Mouse (Mus musculus) MEL (cell line): ENCODE results near the gene Ccdc158.

Experiments
- CTCF ChIP-seq, 3 experiments: IDR thresholded peaks in 2 of 3; conservative IDR thresholded peaks in 1 of 3; 2 replicates each; pipeline ENCODE4 v1.5.1; 2011 to 2012; ENCODE audit warnings: low read length in 3 of 3, low read depth in 2 of 3, mild to moderate bottlenecking in 2 of 3, improper control_type of control experiment in 1 of 3, inconsistent platforms in 1 of 3, mixed read lengths in 1 of 3, moderate library complexity in 1 of 3; ENCODE audit not compliant: control insufficient read depth in 1 of 3, insufficient read depth in 1 of 3, poor library complexity in 1 of 3, severe bottlenecking in 1 of 3
- EP300 ChIP-seq, 2 experiments: IDR thresholded peaks; 2 replicates each; pipeline ENCODE4 v1.6.1; 2011; ENCODE audit warnings: improper control_type of control experiment in 2 of 2, low read length in 2 of 2, low read depth in 1 of 2, mild to moderate bottlenecking in 1 of 2
- HCFC1 ChIP-seq: IDR thresholded peaks from 2 replicates; pipeline ENCODE4 v1.6.1; 2012; ENCODE audit warnings: low read depth, mild to moderate bottlenecking, inconsistent platforms, low read length, improper control_type of control experiment, moderate library complexity
- NRF1 ChIP-seq: IDR thresholded peaks from 2 replicates; pipeline ENCODE4 v1.6.1; 2014; ENCODE audit warnings: low read depth, mild to moderate bottlenecking, inconsistent platforms, low read length, improper control_type of control experiment, moderate library complexity; ENCODE audit not compliant: poor library complexity, insufficient read depth, severe bottlenecking
- POLR2A ChIP-seq, 2 experiments: IDR thresholded peaks; 2 replicates each; pipeline ENCODE4 v1.6.1; 2011 to 2012; ENCODE audit warnings: low read length in 2 of 2, mild to moderate bottlenecking in 2 of 2, control low read depth in 1 of 2, improper control_type of control experiment in 1 of 2, low read depth in 1 of 2, moderate library complexity in 1 of 2; ENCODE audit not compliant: control insufficient read depth in 1 of 2, insufficient read depth in 1 of 2, poor library complexity in 1 of 2
- RCOR1 ChIP-seq: IDR thresholded peaks from 2 replicates; pipeline ENCODE4 v1.6.1; 2012; ENCODE audit warnings: low read depth, mild to moderate bottlenecking, inconsistent platforms, low read length, improper control_type of control experiment
- SIN3A ChIP-seq: IDR thresholded peaks from 2 replicates; pipeline ENCODE4 v1.6.1; 2012; ENCODE audit warnings: low read length, improper control_type of control experiment, inconsistent platforms
- ZMIZ1 ChIP-seq: IDR thresholded peaks from 2 replicates; pipeline ENCODE4 v1.6.1; 2012; ENCODE audit warnings: low read depth, mild to moderate bottlenecking, inconsistent platforms, low read length, improper control_type of control experiment, moderate library complexity

DNA sequence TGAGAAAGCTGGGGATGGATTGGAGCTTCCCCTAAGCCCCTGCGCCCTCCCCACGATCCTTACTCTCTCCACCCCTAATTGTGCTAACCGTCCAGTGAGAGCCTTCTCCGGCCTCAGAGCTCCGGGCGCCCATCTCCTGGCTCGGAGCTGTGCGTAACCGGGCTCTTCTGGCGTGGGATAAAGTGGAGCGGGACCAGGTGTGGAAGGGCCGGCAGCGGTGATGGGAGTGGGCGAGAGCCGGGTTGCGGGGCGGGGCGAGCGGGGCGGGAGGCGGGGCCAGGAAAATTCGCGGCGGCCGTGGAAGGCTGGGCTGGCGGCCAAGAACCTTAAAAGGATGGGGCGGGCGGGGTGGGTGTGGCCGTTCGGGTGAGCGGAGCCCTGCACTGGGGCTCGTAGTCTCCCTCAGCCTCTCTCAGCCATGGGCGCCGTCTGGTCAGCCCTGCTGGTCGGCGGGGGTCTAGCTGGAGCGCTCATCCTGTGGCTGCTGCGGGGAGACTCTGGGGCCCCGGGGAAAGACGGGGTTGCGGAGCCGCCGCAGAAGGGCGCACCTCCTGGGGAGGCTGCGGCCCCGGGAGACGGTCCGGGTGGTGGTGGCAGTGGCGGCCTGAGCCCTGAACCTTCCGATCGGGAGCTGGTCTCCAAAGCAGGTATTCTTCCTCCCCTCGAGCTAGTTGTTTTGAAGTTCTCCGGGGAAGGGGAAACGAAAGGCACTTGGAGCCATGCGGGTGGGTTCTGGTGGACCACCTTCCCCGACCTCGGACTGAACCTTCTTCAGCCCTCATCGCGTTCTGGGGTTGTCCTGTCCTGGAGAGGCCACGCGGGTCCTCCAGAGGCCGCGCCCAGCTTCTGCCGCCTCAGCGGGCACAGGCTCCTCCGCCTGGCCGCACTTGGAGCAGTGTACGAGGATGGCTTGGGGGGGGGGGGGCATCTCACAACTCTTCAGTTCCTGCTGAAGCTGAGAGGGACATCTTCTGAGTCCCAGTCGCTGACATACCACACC lies 72.1 kb downstream of the Ccdc158 start, which contains the start of gene Stbd1:
- no peak for TF ChIP-seq POLR2A (IDR thresholded peaks at IDR 0.05; ENCODE audit: control insufficient read depth in 1 of 2, insufficient read depth in 1 of 2, low read depth in 1 of 2, low read length in 2 of 2, poor library complexity in 1 of 2)
- TF ChIP-seq CTCF (IDR thresholded peaks at IDR 0.05 in 2 of 3, conservative IDR thresholded peaks at IDR 0.05 in 1 of 3; ENCODE audit: control insufficient read depth in 1 of 3, insufficient read depth in 1 of 3, low read depth in 2 of 3, low read length in 3 of 3, poor library complexity in 1 of 3, severe bottlenecking in 1 of 3): no peak
- no peak for TF ChIP-seq EP300 (IDR thresholded peaks at IDR 0.05; ENCODE audit: low read depth in 1 of 2, low read length in 2 of 2)
- no peak for TF ChIP-seq ZMIZ1
- TF ChIP-seq RCOR1: no peak
- TF ChIP-seq SIN3A: no peak
- TF ChIP-seq HCFC1: no peak
- TF ChIP-seq NRF1: no peak
